Mouse (Mus musculus): Measurements from ENCODE around the gene Rnf7.
"Not testable (repeated sequence)": the region's sequence is repeated elsewhere in the genome, so short reads cannot be mapped to it uniquely, and the experiment has no call there.

- not testable (repeated sequence) for TF ChIP-seq CTCF (IDR thresholded peaks at IDR 0.05; ENCODE audit: control insufficient read depth, insufficient read depth, insufficient replicate concordance, low read depth, low read length); POLR2A (IDR thresholded peaks at IDR 0.05; ENCODE audit: control insufficient read depth, low read depth, low read length)
These were observed 9.4 kb upstream of the Rnf7 start for GRCm38 (mm10) chr9:96487869-96488268.
